Mouse (Mus musculus) layer of hippocampus, adult 11-12 months (tissue): ENCODE measurements around the gene Eif4b.

Experiments used
- DNase-seq: peaks from one replicate; pipeline ENCODE4 v3.0.0; 2022; ENCODE audit warnings: low spot score

Gene Eif4b

DNA sequence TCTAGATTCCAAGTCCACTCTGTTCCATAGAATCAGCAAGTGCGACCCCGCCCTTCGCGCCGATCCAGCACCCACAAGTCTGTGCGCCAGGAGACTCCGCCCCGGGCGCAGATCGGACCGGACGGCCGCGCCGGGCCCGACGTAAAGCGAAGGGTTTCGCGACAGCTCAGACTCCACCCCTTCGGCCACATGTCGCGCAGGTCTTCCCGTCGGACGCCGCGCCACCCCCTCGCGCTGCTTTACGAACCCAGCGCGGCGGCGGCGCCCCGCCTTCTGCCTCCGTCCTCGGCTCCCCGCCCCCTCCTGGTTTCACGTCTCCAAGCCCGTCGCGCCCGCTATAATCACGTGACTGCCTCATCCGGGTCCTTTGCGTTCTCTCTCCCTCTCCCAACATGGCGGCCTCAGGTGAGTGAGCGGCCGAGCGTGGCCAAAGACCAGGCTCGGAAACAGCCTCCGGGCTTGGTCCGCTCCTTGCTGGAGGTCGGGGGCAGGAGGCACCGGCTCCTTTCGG is at the start of gene Eif4b:
Eif4b (plus strand) TSS at position 215 of the 511 bp plus-strand sequence.
- peak; percentile 99 for DNase-seq

DNA sequence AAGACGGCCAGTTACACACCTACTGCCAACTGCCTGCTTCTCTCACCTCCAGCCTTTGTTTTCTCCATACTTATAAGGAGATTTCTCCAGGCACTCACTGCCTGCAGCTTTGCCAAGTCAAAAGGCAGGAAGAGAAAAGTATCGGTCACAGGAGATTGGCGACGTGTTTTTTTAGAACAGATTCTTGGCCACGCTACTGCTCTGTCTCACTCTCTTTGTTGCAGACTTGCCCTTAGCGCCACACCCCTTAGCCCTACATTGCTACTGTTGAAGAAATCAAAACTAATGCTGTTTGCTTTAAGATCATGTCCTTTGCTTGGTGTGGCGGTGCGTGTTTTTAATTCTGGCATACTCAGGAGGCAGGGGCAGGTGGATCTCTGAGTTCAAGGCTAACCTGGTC is 49.7 kb upstream of the Eif4b start:
- no peak for DNase-seq

DNA sequence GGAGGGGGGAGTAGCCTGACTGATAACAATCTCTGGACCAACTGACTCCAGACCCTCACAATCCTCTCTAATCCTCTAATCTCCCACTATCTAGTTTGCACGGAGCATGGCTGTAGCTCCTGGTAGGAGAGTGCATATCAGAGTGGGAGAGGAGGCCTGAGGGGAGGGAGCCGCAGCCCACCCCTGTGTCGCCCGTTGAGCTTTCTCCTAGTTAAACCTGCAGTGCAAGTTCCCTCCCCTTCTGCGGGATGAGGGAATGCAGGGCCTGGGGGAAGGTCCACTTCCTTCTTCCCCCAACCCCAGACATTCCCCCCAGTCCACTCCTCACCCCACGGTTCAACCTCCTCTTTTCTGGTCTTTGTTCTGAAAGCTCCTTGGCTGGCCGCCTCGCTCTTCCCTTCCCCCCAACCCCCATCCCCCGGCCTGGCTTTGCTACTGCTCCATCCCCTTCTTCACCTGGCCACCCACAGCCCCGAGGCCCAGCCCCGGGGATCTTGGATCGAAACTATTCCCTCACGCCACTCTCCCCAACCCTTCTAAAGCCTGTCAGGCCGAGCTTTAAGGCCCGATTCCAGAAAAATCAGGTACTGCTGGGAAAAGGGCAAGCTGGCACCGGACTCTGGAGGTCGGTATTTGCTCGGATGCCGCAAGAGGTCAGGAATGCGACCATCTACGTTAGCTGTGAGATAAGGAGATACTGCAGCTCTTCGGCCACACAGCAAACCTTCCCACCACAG is 48.3 kb upstream of the Eif4b start:
- no peak for DNase-seq

DNA sequence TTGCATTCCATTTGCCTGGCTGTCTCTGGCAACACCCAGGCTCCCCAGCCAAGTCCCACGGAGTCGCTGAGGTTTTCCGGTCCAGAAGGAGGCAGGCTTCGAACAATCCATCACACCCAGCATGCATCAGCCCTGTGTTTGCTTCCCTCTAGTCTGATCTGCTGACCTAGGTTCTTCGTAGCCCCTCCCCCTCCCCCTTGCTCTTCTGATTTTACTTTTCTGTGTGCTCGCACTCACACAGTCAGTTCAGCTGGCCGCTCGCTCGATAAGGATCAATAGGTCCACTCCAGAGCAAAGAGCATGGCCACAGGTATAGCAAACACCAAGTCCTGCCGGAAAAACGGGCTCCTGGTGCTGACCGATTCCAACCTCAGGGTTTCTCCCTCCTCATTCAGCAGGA is 47.1 kb upstream of the Eif4b start:
- DNase-seq: no peak

DNA sequence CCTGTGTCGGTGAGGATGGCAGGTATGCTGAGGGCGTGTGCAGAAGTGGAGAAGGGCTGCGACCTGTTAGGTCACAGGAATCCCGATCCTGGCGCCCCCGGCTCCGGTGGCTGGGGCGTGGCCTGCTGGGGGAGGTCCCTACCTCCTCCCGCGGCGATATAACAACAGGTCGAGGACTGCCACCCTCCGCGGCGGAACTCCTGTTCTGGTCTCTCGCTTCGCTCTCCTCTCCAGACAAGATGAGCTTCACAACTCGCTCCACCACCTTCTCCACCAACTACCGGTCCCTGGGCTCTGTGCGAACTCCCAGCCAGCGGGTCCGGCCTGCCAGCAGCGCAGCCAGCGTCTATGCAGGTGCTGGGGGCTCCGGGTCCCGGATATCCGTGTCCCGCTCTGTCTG is 45.5 kb upstream of the Eif4b start, which contains the start of gene Krt18:
Krt18 (plus strand) TSS at position 141 of the 400 bp plus-strand sequence.
- DNase-seq: no peak

DNA sequence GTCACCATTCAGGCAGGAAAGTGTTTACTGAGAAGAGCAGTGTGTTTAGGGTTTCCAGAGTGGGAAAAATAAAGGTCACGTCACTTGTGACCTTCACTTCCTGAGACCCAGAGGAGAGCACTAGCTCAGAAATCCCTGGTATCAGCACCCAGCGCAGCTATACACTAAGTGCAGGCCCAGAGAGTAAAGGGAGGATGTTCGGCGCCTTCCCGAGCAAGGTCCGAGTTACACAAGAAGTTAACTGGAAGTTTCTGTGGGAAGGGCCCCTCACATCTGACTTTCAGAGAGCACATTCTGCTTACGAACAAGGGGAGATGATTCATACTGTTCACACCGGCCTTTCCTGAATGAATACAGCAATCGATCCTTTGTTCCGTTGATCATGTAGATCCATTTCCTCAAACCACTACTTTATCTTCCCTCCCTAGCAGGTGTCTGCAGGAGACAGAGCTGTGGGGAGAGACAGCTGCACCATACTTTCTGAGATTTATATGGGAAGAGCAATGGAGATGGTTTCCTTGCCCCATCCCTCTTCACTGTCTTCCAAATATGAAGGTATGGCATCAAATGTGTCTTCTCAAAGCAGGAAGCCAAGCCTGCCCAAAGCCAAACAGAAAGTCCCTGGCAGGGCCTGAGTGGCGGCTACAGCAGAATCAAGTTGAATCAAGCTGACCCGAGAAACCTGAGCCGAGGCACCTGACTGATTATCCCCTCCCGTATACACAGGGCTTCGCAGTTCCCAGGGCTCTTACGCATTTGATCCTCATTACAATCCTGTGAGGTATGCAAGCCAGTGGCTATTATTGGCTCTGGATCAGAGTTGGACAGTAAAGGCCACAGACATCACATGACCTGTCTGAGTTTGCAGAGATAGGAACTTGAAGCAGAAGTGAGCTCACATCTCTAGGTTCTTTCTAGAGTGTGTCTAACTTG is 39.2 kb upstream of the Eif4b start:
- no peak for DNase-seq

DNA sequence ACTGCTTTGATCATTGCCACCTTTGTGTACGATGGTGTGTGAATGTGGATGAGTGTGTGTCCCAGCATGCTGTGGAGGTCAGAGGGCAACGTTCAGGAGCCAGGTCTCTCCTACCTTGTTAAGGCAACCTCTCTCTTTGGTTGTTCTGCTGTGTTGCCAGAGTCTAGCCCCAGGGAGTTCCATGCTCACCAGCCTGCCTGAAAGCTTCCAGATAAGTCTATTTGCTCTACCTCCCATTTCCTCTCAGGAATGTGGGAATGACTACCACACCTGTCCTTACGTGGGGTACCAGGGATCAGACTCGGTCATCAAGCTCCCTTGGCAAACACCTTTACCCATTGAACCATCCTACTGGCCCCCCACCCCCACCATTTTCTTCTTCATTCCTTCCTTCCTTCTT is 33.3 kb upstream of the Eif4b start:
- no peak for DNase-seq

DNA sequence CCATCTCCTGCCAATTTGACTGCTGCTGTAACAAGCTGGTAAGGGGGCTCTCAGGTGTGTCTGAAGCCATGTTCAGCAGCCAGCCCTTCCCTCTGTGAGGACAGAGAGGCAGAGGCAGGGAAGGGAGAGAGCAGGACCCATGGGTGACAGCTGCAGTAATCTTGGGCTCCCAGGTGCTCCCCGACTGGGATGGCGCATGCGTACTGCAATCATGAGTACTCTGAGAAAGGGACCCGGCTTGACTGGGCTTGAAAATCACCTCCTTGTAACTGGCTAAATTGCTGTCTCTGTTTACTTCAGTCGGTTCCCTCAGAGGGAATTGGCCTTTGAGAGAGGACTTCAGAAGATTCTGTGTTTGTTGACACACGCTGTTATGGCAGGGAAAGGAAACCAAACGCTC is 31.6 kb upstream of the Eif4b start:
- DNase-seq: no peak

DNA sequence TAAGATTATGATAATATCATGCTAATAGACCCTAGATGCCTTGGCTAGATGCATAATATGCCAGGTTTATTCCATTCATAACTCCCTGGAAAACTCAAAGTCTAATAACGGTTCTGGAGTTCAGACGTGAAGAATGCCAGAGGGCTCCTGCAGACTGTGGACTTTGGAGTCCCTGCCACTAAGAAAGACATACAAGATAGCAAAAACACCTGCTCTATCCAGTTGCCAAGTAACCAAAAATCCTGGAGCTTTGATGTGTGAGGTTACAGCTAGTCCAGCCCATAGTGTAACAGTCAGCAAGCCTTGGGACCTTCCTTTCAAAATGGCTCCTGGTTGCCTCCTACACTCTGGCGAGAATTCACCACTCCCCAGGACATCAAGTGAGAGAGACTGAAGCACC is 28.8 kb upstream of the Eif4b start:
- DNase-seq: no peak

DNA sequence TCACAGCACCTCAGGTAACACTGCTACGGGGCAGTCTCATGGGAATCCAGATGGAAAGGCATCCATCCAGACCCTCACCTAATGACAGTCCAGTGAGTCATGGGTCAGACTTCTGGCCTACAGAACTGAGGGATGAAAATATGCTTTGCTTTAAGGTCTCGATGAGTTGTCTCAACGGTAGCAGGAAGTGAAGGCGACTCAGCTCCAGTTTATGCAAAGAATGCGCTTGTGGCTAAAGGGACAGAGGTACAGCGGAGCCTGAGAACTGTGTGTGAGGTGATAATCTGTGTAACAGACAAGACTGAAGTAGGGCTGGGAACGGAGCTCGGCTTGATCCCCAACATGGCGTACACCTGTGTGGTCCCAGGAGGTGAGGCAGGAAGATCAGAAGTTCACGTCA is 27.9 kb upstream of the Eif4b start:
- DNase-seq: no peak

DNA sequence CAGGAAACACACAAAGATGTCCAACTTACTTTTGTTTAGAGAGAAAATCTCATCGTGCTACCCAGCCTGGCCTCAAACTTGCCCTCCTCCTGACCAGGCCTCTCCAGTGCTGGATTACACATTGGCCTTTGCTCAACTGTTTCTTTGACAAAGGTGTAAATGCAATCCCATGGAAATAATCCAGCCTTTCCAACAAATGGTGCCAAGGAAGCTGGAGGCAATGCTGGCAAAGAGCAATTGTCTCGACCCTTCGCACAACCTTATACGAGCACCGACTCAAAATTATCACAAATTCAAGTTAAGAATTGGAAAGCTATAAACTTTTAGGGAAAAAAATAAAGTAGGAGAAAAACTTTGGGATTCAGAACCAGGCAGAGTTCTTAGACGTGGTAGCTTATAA is 25.6 kb upstream of the Eif4b start:
- DNase-seq: no peak

DNA sequence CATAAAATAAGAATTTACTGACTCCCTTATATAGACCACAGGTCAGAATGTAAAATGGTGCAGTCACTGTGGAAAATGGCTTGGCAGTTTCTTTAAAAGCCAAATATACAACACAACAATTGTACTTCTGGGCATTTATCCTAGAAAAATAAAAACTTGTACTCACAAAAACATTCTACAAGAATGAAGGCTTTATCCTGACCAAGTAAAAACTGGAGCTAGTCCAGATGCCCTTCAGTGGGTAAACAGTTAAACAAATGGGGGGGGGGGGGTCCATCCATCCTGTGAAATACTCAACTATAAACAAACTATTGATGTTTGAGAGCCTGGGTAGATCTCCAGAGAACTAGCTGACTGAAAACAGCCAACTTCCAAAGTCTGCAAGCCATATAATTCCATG is 23.7 kb upstream of the Eif4b start:
- DNase-seq: no peak

DNA sequence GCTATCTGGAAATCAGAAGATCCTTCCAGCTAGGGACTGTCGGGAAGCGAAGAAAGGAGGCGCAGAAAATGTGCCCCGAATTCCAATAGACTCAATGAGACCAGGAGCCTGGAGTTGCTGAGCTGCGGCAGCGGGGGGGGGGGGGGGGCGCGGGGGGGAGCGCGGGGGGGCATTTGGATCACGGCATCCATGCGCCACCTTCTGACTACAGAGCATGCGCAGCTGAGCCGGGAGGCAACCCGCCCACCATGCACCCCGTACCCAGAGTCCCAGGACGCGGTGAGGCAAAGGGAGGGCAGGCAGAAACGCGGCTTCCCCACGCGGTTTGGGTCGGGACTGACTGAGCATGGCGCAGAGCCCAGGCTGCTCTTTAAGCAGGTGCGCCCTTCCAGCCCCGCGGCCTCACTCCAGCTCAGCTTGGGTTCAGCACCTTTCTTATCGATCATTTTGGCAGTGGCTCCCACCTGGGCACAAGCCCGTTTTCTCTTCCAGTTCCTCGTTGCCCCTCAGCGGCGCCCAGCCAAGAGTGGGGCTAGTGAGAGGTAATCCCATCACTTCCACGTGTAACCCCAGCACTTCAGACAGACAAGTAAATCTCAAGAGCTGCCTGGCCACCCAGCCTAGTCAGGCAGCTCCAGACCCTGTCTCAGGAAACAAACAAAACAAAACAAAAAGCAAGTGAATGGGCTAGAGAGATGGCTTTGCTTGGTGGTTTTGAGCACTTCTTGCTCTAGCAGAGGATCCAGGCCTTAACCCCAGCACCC is 21.5 kb upstream of the Eif4b start:
- DNase-seq: peak; percentile 68

DNA sequence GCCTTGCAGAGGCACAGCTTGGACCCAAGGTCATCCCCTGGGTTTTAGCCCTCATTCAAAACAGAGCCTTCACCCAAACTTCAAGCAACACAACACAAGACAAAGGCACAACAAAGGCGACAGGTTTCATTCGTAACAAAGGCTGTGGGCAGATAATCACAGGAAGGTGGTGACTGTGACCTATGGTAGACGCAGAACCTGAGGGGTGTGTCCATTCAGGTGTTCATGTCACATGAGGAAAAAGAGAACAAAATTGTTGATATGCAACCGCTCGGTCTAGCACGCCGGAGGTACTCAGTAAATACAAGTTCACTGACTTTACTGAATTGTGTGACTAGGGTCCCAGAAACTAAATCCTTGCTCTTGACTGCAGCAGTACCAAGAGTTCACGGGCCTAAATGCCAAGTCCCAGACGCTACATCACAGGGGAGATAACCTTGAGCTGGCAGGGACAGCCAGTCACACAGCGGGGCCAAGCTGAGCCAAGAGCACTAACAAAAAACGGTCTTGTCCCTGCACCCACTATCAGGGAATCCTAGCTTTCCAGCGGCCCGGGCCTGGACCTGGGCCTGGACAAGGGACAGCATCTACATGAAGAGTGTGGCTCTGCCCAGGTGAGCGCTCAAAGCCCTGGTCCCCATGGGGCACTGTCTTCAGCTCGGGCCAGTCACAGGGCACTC is 16.9 kb upstream of the Eif4b start:
- DNase-seq: no peak

DNA sequence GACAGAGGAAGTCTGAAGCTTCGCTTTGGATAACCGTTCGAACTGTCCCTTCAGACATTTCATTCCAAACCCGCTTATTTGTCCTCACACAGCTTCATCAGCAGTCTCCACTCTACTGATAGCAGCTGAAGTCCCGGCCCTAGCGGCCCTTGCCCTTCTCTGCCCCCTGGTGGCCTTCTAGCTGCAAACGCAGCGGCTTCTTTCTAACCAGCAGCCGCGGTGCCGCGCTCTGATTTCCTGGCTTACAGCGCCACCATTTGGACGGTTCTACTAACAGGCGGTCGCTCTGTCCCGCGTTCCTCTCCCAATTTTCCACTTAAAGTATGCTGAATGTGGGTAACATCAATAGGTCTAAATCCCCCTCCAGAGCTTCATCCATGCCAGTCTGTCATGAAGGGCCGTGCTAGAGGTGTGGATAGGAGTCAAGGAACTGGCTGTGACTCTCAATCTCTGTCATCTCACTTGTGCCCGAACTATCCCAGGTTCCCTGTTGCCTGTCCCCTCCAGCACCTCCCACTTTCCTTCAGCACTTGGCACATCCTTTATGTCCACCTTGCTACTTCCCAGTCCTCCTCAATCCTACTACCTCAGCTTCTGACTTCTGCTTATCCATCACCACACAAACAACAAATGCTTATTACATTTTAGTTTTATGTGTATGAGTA is 7.8 kb upstream of the Eif4b start:
- DNase-seq: peak; percentile 94

DNA sequence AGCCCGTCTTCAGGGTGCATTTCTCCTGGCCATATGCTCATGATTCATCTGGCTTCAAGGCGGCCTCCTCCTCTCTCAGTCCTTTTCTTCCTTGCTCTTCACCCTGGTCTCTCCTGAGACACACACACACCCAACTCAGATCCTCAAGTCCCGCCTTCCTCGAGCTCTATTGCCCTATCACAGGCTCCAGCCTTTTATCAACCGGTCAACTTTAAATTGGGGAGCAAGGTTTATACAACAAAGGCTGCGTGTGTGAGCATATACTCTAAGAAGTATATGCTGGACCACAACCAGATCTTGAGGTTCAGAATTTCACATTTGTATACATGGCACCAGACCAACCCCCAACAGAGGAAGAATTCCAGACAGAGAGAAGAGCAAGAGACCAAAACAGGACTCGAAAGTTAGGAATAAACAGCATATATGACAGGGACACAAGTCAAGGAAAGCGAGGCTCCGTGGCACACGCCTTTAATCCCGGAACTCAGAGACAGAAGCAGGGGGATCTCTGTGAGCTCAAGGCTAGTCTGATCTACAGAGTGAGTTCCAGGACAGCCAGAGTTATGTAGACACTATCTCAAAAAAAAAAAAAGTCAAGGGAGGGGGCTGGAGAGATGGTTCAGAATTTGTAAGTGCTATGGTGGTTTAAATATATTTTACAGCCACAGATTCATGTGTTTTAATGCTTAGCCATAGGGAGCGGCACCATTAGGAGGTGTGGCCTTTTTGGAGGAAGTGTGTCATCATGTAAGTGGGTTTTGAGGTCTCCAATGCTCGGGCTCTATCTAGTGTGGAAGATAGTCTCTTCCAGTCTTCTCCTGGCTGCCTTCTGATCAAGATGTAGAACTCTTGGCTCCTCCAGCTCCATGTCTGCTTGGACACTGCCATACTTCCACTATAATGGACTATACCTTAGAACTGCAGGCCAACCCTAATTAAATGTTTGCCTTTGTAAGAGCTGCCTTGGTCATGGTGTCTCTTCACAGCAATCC is 2.8 kb upstream of the Eif4b start:
- DNase-seq: no peak

DNA sequence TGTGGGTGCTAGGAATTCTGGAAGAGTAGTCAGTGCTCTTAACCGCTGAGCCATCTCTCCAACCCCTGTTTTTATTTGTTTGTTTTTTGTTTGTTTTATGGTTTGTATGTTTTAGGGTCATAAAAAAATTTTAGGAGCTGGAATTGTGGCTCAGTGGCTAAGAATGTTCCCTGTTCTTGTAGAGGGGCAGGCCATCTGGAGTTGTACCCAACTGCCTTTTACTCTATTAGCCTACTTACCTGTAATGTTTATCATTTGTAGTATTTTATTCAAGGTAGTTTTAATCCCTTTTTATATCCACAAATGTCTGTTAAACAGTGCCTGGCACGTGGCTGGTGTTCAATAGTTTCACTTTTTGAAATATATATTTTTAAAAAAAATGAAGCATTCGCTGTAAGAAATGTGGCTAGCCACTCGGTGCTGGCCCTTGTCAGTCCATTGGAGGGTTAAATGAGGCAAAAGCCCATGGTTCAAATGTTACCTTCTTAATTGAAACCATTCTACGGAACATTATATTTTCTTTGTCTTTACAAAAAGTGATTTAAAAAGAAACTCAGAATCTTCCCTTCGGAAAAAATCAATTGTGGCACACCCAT is 512 bp upstream of the Eif4b start:
- no peak for DNase-seq

DNA sequence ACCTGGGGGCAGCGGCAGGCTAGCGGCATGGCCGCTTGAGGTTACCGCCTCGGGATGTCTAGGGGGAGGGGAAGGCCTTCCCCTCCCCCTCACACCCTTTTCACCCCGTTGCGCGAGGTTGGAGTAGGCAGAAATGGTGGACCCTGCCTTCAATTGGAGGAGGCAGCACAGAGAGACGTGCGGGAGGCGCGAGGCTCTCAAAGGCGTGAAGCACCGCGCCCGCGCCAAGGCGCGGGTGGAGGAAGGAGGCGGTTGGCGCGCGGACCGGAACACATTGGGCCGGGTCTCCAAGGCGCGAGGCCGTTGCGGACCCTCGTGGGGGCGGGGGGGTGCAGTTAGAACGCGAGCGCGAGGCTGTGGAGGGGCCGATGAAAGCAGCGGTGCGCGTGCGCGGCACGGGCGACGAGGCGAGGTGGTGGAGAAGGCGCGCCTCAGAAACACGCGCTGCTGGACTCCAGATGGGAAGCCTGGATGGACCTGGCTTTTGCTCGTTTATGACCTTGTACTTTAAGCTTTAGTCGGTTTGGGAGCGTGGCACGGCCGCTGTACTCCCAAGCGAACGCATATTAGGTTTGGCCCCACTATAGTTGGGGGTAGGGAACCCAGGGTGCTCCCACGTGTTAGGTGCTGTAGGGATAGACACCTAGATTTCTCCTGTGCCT is 628 bp downstream of the Eif4b start:
- peak; percentile 62 for DNase-seq
